Mouse (Mus musculus) embryo, embryonic 10 days (tissue): Measurements from ENCODE around the gene Arl14.
"Not testable (repeated sequence)": the region's sequence is repeated elsewhere in the genome, so short reads cannot be mapped to it uniquely, and the experiment has no call there.

Experiments used
- DNase-seq: peaks from one replicate; pipeline ENCODE4 v3.0.0-alpha.2; 2015; ENCODE audit warnings: low spot score

Arl14 gene

GRCm38 (mm10) chr3:69213465-69213864, 8.8 kb upstream of the Arl14 start:
- DNase-seq, result no peak

GRCm38 (mm10) chr3:69214566-69214965, 7.7 kb upstream of the Arl14 start:
- no peak for DNase-seq

GRCm38 (mm10) chr3:69222502-69222900, 282 bp downstream of the Arl14 start:
- DNase-seq, result no peak

GRCm38 (mm10) chr3:69222987-69223386, 768 bp downstream of the Arl14 start:
- DNase-seq, result no peak

GRCm38 (mm10) chr3:69223666-69224065, 1.4 kb downstream of the Arl14 start:
- no peak for DNase-seq

- DNase-seq, result no peak
Measured at GRCm38 (mm10) chr3:69225019-69225418, 2.8 kb downstream of the Arl14 start.

GRCm38 (mm10) chr3:69226496-69226895, 4.3 kb downstream of the Arl14 start:
- DNase-seq, result no peak

- DNase-seq, result no peak
Measured at GRCm38 (mm10) chr3:69228002-69228401, 5.8 kb downstream of the Arl14 start.

GRCm38 (mm10) chr3:69231522-69232138, 9.4 kb downstream of the Arl14 start:
- DNase-seq, result no peak

- DNase-seq, result not testable (repeated sequence)
Measured at GRCm38 (mm10) chr3:69233552-69234189, 11.5 kb downstream of the Arl14 start.

- DNase-seq, result no peak
Measured at GRCm38 (mm10) chr3:69234525-69234924, 12.3 kb downstream of the Arl14 start.

- no peak for DNase-seq
Measured at GRCm38 (mm10) chr3:69235806-69236205, 13.6 kb downstream of the Arl14 start.

GRCm38 (mm10) chr3:69236491-69236890, 14.3 kb downstream of the Arl14 start:
- DNase-seq, result no peak

- DNase-seq, result peak; percentile 83
Measured at GRCm38 (mm10) chr3:69238141-69238851, 16.1 kb downstream of the Arl14 start.

- no peak for DNase-seq
Measured at GRCm38 (mm10) chr3:69239246-69239645, 17.0 kb downstream of the Arl14 start.

- DNase-seq, result no peak
Measured at GRCm38 (mm10) chr3:69241020-69241419, 18.8 kb downstream of the Arl14 start.

GRCm38 (mm10) chr3:69253096-69253866, 31.1 kb downstream of the Arl14 start:
- no peak for DNase-seq

- no peak for DNase-seq
Measured at GRCm38 (mm10) chr3:69254676-69255075, 32.5 kb downstream of the Arl14 start.

GRCm38 (mm10) chr3:69257049-69257699, 35.0 kb downstream of the Arl14 start:
- DNase-seq, result peak; percentile 87

- DNase-seq, result no peak
Measured at GRCm38 (mm10) chr3:69263010-69263643, 40.9 kb downstream of the Arl14 start.

GRCm38 (mm10) chr3:69264299-69264698, 42.1 kb downstream of the Arl14 start:
- DNase-seq, result not testable (repeated sequence)
